Mouse (Mus musculus) megakaryocyte, embryonic 14.5 days (primary cell): ENCODE data around the gene Zfp11. TPM values are rescaled to one million over a fixed set of nuclear protein-coding genes. Genes with fewer than 3 reads are reported as not detected.
"Not testable (repeated sequence)": the region's sequence is repeated elsewhere in the genome, so short reads cannot be mapped to it uniquely, and the experiment has no call there.

Source experiments
- H3K27me3 ChIP-seq: replicated peaks from 2 replicates; pipeline ENCODE3; 2012; ENCODE audit warnings: inconsistent platforms
- H3K36me3 ChIP-seq: replicated peaks from 2 replicates; pipeline ENCODE3; 2012; ENCODE audit warnings: low read length, inconsistent platforms, mixed read lengths
- H3K4me1 ChIP-seq: 2 replicates; pipeline ENCODE4 v1.6.1; 2012; ENCODE audit warnings: inconsistent platforms
- H3K4me3 ChIP-seq: replicated peaks from 2 replicates; pipeline ENCODE3; 2012; ENCODE audit warnings: moderate library complexity, mild to moderate bottlenecking, inconsistent platforms
- H3K9me3 ChIP-seq: 2 replicates; pipeline ENCODE4 v1.6.1; 2012; ENCODE audit warnings: inconsistent platforms
- FLI1 ChIP-seq: IDR thresholded peaks from 2 replicates; pipeline ENCODE4 v1.6.1; 2012; ENCODE audit warnings: low read length, inconsistent platforms, mixed read lengths
- GATA1 ChIP-seq: IDR thresholded peaks from 3 replicates; pipeline ENCODE4 v1.6.1; 2012; ENCODE audit warnings: mixed read lengths, low read length, inconsistent platforms, borderline replicate concordance
- polyA plus RNA-seq: library from polyadenylated mRNA; stranded (reverse); fragments of >175 nt; gene quantifications from 2 replicates; pipeline ENCODE4 v1.2.3, GENCODE M21; 2012; ENCODE audit warnings: low replicate concordance; ENCODE audit not compliant: insufficient read depth

The Zfp11 gene
- polyA plus RNA-seq, 1 experiment = not detected

DNA sequence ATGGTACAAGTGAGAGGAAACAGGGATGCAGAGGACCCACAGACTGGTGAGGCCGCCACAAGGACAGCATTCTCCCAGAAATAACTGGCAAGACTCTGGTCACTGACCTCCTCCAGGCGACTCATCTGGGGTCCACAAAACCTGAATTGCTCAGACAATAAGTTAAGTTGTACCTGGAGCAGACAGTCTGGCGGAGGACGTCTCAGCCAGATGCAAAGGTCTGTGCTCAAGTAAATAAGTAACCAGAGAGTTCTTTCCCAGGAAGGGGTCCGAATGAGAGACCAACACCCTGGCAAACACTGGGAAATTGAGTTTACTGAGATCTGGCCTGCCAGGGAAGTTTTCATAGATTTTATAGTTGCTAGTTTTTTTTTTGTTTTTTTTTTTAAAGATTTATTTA lies 48.5 kb downstream of the Zfp11 start:
- H3K9me3 ChIP-seq = no peaks in the 10 kb centered on the region
- H3K4me1 ChIP-seq = no peaks in the 10 kb centered on the region
- H3K36me3 ChIP-seq = no peaks in the 10 kb centered on the region
- no peaks in the 10 kb centered on the region for H3K27me3 ChIP-seq
- TF ChIP-seq FLI1 (no peak), GATA1 (no peak)
- H3K4me3 ChIP-seq = no peak overlapping the region

DNA sequence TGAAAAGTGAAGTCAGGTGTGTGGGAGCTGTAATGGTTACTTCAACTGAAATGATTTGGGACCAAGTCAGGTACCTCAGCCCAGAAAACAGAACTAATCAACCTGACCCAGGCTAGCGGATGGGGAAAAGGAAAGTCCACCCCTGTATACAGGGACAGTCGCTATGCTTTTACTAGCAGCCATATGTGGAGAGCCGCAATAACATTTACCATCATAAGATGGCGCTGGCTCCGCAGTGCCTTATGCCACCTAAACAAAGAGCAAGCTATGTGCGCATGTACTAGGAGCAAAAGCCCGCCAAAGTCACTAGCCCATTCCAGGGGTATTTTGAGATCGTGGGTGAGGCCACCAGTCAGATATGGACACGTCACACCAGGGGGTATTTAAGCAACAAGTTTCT lies 49.3 kb downstream of the Zfp11 start:
- H3K36me3 ChIP-seq, H3K4me1 ChIP-seq, H3K4me3 ChIP-seq, H3K27me3 ChIP-seq, H3K9me3 ChIP-seq: not testable (repeated sequence)

DNA sequence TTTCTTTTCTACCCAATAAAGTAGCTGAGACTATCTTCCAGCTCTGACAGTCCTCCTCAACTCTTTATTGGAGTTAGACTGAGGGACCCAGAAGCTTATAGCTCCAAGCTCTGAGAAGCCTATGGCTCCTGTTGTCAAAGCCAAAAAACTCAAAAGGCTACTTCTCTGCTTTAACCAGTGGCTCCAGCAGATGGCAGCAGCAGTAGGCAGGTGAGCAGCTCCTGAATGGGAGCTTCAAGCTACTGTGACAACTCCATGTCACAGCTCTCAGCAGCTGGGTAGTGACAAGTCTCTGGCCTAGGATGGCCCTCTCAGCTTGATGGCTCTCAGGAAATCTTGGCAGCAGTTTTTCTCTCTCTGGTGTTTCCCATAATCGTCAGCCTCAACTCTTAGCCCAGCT lies 58.8 kb downstream of the Zfp11 start:
- H3K4me1 ChIP-seq = peaks cover 13% of the 10 kb centered on the region
- peaks cover 24% of the 10 kb centered on the region for H3K27me3 ChIP-seq
- H3K4me3 ChIP-seq = peak overlapping the region; percentile 30
- TF ChIP-seq FLI1 (no peak), GATA1 (no peak)
- H3K36me3 ChIP-seq = no peaks in the 10 kb centered on the region
- no peaks in the 10 kb centered on the region for H3K9me3 ChIP-seq

DNA sequence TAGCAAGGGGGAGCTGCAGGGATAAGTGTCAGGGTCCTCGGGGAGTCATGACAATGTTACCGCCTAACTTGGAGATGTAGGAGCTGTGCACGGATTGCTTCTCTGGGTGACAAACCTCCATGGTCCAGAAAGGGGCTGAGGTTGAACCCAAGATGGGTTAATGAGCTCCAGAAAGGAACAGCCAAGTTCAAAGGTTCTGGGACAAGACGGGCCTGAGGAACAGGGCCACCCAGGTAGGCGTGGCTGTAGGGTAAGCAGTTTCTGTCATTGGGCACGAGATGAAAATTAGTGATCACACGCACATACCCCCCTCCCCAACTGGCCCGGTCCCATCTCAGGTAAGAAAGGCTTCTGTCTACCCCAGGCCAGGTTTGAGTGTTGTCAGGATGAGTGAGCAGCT lies 62.4 kb downstream of the Zfp11 start:
- H3K36me3 ChIP-seq = no peaks in the 10 kb centered on the region
- no peak for TF ChIP-seq GATA1
- H3K4me3 ChIP-seq = no peak overlapping the region
- H3K9me3 ChIP-seq = peaks cover 6% of the 10 kb centered on the region
- H3K27me3 ChIP-seq = peaks cover 24% of the 10 kb centered on the region
- H3K4me1 ChIP-seq = peaks cover 11% of the 10 kb centered on the region; the same call in 1 of the 2 replicates

Other genes with a start within 250 kb of the Zfp11 start
- 48.3 and 60.9 TPM in 2 replicates for gene Sfswap, start 168.9 kb downstream of the Zfp11 start, polyA plus RNA-seq
- gene Mmp17, start 85.9 kb downstream of the Zfp11 start, polyA plus RNA-seq = 0.76 TPM in 1 of 2 replicates, not detected in the other
- not detected in 2 replicates for gene Sept14, start 38.4 kb upstream of the Zfp11 start, polyA plus RNA-seq
- 21.1 TPM in 1 of 2 replicates, not detected in the other for gene Mrps17, start 45.4 kb upstream of the Zfp11 start, polyA plus RNA-seq
- 4.0 and 15.2 TPM in 2 replicates for gene Nipsnap2, start 55.0 kb upstream of the Zfp11 start, polyA plus RNA-seq
- 22.7 and 35.1 TPM in 2 replicates for gene Psph, start 117.3 kb upstream of the Zfp11 start, polyA plus RNA-seq
- gene Sumf2, start 176.9 kb upstream of the Zfp11 start, polyA plus RNA-seq = 17.8 and 32.9 TPM in 2 replicates
- 915 and 1,909 TPM in 2 replicates for gene Chchd2, start 217.4 kb upstream of the Zfp11 start, polyA plus RNA-seq
- 2.8 TPM in 1 of 2 replicates, not detected in the other for gene Zbed5, start 225.6 kb upstream of the Zfp11 start, polyA plus RNA-seq
- 0.19 TPM in 1 of 2 replicates, not detected in the other for gene Phkg1, start 228.4 kb upstream of the Zfp11 start, polyA plus RNA-seq
- 2.4 TPM in 1 of 2 replicates, not detected in the other for gene Nupr1l, start 238.4 kb upstream of the Zfp11 start, polyA plus RNA-seq